Mouse (Mus musculus): ENCODE measurements around the gene Elovl6. TPM values are rescaled to one million over a fixed set of nuclear protein-coding genes. Genes with fewer than 3 reads are reported as not detected.

Gene Elovl6
- polyA plus RNA-seq, 1 experiment from 2014 or later = 20.9 TPM

GRCm38 (mm10) chr3:129640211-129641000, 108.3 kb downstream of the Elovl6 start:
- no peak overlapping the region for H3K27ac ChIP-seq (ENCODE audit: low read depth, low read length)
- no peak overlapping the region for H3K4me2 ChIP-seq
- no peak; the same call in 1 of the 2 replicates for ATAC-seq (replicated peaks; ENCODE audit: insufficient number of reproducible peaks, low FRiP score, low TSS enrichment)
- WGBS (ENCODE audit: insufficient replicate concordance) = 71% methylated on average over 10 of the region's 10 CpGs
- no peaks in the 10 kb centered on the region for H3K27me3 ChIP-seq (ENCODE audit: control insufficient read depth, insufficient read depth, low read length)
- no peaks in the 10 kb centered on the region for H3K4me1 ChIP-seq (ENCODE audit: control insufficient read depth, insufficient read depth, low read length)
- no peaks in the 10 kb centered on the region for H3K9me3 ChIP-seq (replicated peaks; ENCODE audit: control insufficient read depth, low read length)
- no peaks in the 10 kb centered on the region for H3K36me3 ChIP-seq (ENCODE audit: control insufficient read depth, insufficient read depth, low read length)
- H3K9ac ChIP-seq (ENCODE audit: low read depth, low read length) = no peak overlapping the region
- H3K4me3 ChIP-seq (ENCODE audit: low read depth, low read length) = no peak overlapping the region

GRCm38 (mm10) chr3:129641621-129642020, 109.5 kb downstream of the Elovl6 start:
- Histone ChIP-seq H3K36me3 (ENCODE audit: control insufficient read depth, insufficient read depth, low read length) (no peaks in the 10 kb centered on the region), H3K9me3 (replicated peaks; ENCODE audit: control insufficient read depth, low read length) (no peaks in the 10 kb centered on the region), H3K27me3 (ENCODE audit: control insufficient read depth, insufficient read depth, low read length) (no peaks in the 10 kb centered on the region), H3K9ac (ENCODE audit: low read depth, low read length) (no peak overlapping the region), H3K4me2 (no peak overlapping the region), H3K27ac (ENCODE audit: low read depth, low read length) (no peak overlapping the region), H3K4me1 (ENCODE audit: control insufficient read depth, insufficient read depth, low read length) (no peaks in the 10 kb centered on the region), H3K4me3 (ENCODE audit: low read depth, low read length) (no peak overlapping the region)
- no peak for ATAC-seq (replicated peaks; ENCODE audit: insufficient number of reproducible peaks, low FRiP score, low TSS enrichment)
- WGBS (ENCODE audit: insufficient replicate concordance) = 87% methylated on average over 7 of the region's 7 CpGs

DNA sequence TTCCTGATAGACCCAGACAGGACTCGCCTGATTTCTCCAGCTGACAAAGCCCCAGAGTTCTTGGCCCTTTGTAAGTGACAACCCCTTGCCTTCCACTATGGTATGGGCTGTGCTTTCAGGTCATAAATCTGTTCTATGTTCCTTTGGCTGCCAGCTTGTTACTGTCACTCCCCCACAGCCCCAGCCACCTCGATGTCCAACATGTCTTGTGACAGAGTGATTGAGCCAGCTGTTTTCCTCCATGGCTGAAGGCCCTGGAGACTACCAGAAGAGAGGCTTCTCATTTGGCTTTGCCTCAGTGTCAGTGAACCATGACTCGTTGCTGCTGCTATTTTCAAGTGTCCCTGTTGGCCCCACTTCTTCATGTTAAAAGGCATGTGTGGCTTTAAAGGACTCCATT, 113.3 kb downstream of the Elovl6 start:
- Histone ChIP-seq H3K27me3 (ENCODE audit: control insufficient read depth, insufficient read depth, low read length) (no peaks in the 10 kb centered on the region), H3K27ac (ENCODE audit: low read depth, low read length) (no peak overlapping the region), H3K9me3 (replicated peaks; ENCODE audit: control insufficient read depth, low read length) (no peaks in the 10 kb centered on the region), H3K36me3 (ENCODE audit: control insufficient read depth, insufficient read depth, low read length) (no peaks in the 10 kb centered on the region), H3K4me2 (no peak overlapping the region), H3K4me1 (ENCODE audit: control insufficient read depth, insufficient read depth, low read length) (no peaks in the 10 kb centered on the region), H3K4me3 (ENCODE audit: low read depth, low read length) (no peak overlapping the region), H3K9ac (ENCODE audit: low read depth, low read length) (no peak overlapping the region)
- no peak for ATAC-seq (replicated peaks; ENCODE audit: insufficient number of reproducible peaks, low FRiP score, low TSS enrichment)
- whole genome bisulfite sequencing (ENCODE audit: insufficient replicate concordance) = 58% methylated on average over 3 of the region's 3 CpGs

DNA sequence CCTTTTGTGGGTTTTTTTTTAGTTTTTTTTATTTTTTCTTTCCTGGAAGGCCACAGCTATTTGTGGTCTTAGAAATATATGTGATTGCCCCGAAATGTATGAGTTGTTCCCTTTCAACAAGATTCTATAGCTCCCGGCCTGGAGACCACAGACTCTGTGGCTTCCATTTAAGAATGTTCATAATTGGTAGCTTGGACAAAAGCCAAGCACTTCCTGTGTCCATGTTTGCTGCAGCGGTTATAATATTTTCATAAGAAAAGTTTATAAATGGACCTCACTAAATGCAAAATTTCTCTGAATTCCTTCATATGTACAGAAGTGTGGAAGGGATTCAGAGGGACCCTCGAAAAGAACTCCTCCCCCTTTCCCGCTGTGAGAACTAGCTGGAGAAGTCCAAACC, 114.6 kb downstream of the Elovl6 start:
- no peaks in the 10 kb centered on the region for H3K9me3 ChIP-seq (replicated peaks; ENCODE audit: control insufficient read depth, low read length)
- H3K9ac ChIP-seq (ENCODE audit: low read depth, low read length) = no peak overlapping the region
- no peak overlapping the region for H3K4me3 ChIP-seq (ENCODE audit: low read depth, low read length)
- no peak overlapping the region for H3K27ac ChIP-seq (ENCODE audit: low read depth, low read length)
- no peaks in the 10 kb centered on the region for H3K27me3 ChIP-seq (ENCODE audit: control insufficient read depth, insufficient read depth, low read length)
- H3K4me1 ChIP-seq (ENCODE audit: control insufficient read depth, insufficient read depth, low read length) = no peaks in the 10 kb centered on the region
- no peak overlapping the region for H3K4me2 ChIP-seq
- no peak for ATAC-seq (replicated peaks; ENCODE audit: insufficient number of reproducible peaks, low FRiP score, low TSS enrichment)
- H3K36me3 ChIP-seq (ENCODE audit: control insufficient read depth, insufficient read depth, low read length) = no peaks in the 10 kb centered on the region
- 84% methylated on average over 5 of the region's 5 CpGs for WGBS (ENCODE audit: insufficient replicate concordance)

GRCm38 (mm10) chr3:129647312-129647711, 115.2 kb downstream of the Elovl6 start:
- no peaks in the 10 kb centered on the region for H3K4me1 ChIP-seq (ENCODE audit: control insufficient read depth, insufficient read depth, low read length)
- ATAC-seq (replicated peaks; ENCODE audit: insufficient number of reproducible peaks, low FRiP score, low TSS enrichment) = no peak
- no peak overlapping the region for H3K27ac ChIP-seq (ENCODE audit: low read depth, low read length)
- H3K4me2 ChIP-seq = no peak overlapping the region
- H3K36me3 ChIP-seq (ENCODE audit: control insufficient read depth, insufficient read depth, low read length) = no peaks in the 10 kb centered on the region
- WGBS (ENCODE audit: insufficient replicate concordance) = 91% methylated on average over 10 of the region's 10 CpGs
- no peaks in the 10 kb centered on the region for H3K27me3 ChIP-seq (ENCODE audit: control insufficient read depth, insufficient read depth, low read length)
- H3K4me3 ChIP-seq (ENCODE audit: low read depth, low read length) = no peak overlapping the region
- no peak overlapping the region for H3K9ac ChIP-seq (ENCODE audit: low read depth, low read length)
- H3K9me3 ChIP-seq (replicated peaks; ENCODE audit: control insufficient read depth, low read length) = no peaks in the 10 kb centered on the region

- 71% methylated on average over 5 of the region's 5 CpGs for WGBS (ENCODE audit: insufficient replicate concordance)
Observed at GRCm38 (mm10) chr3:129648598-129648997, 116.4 kb downstream of the Elovl6 start.

GRCm38 (mm10) chr3:129649586-129650292, 117.6 kb downstream of the Elovl6 start:
- Histone ChIP-seq H3K27ac (ENCODE audit: low read depth, low read length) (no peak overlapping the region), H3K9ac (ENCODE audit: low read depth, low read length) (no peak overlapping the region), H3K27me3 (ENCODE audit: control insufficient read depth, insufficient read depth, low read length) (no peaks in the 10 kb centered on the region), H3K4me1 (ENCODE audit: control insufficient read depth, insufficient read depth, low read length) (no peaks in the 10 kb centered on the region), H3K9me3 (replicated peaks; ENCODE audit: control insufficient read depth, low read length) (no peaks in the 10 kb centered on the region), H3K36me3 (ENCODE audit: control insufficient read depth, insufficient read depth, low read length) (no peaks in the 10 kb centered on the region), H3K4me2 (no peak overlapping the region), H3K4me3 (ENCODE audit: low read depth, low read length) (no peak overlapping the region)
- 68% methylated on average over 8 of the region's 8 CpGs for WGBS (ENCODE audit: insufficient replicate concordance)
- no peak for ATAC-seq (replicated peaks; ENCODE audit: insufficient number of reproducible peaks, low FRiP score, low TSS enrichment)

More at GRCm38 (mm10) chr3:129648598-129648997, 116.4 kb downstream of the Elovl6 start:
- Histone ChIP-seq H3K27ac (ENCODE audit: low read depth, low read length) (no peak overlapping the region), H3K27me3 (ENCODE audit: control insufficient read depth, insufficient read depth, low read length) (no peaks in the 10 kb centered on the region), H3K9ac (ENCODE audit: low read depth, low read length) (no peak overlapping the region), H3K9me3 (replicated peaks; ENCODE audit: control insufficient read depth, low read length) (no peaks in the 10 kb centered on the region), H3K4me2 (no peak overlapping the region), H3K36me3 (ENCODE audit: control insufficient read depth, insufficient read depth, low read length) (no peaks in the 10 kb centered on the region), H3K4me3 (ENCODE audit: low read depth, low read length) (no peak overlapping the region), H3K4me1 (ENCODE audit: control insufficient read depth, insufficient read depth, low read length) (no peaks in the 10 kb centered on the region)
- no peak for ATAC-seq (replicated peaks; ENCODE audit: insufficient number of reproducible peaks, low FRiP score, low TSS enrichment)

- H3K27ac ChIP-seq (ENCODE audit: low read depth, low read length) = no peak overlapping the region
- H3K36me3 ChIP-seq (ENCODE audit: control insufficient read depth, insufficient read depth, low read length) = no peaks in the 10 kb centered on the region
- H3K4me2 ChIP-seq = no peak overlapping the region
- no peaks in the 10 kb centered on the region for H3K27me3 ChIP-seq (ENCODE audit: control insufficient read depth, insufficient read depth, low read length)
- H3K4me1 ChIP-seq (ENCODE audit: control insufficient read depth, insufficient read depth, low read length) = no peaks in the 10 kb centered on the region
- no peaks in the 10 kb centered on the region for H3K9me3 ChIP-seq (replicated peaks; ENCODE audit: control insufficient read depth, low read length)
- no peak overlapping the region for H3K9ac ChIP-seq (ENCODE audit: low read depth, low read length)
- no peak for ATAC-seq (replicated peaks; ENCODE audit: insufficient number of reproducible peaks, low FRiP score, low TSS enrichment)
- no peak overlapping the region for H3K4me3 ChIP-seq (ENCODE audit: low read depth, low read length)
Observed at GRCm38 (mm10) chr3:129650293-129650612, 118.1 kb downstream of the Elovl6 start.

- ATAC-seq (replicated peaks; ENCODE audit: insufficient number of reproducible peaks, low FRiP score, low TSS enrichment) = no peak
- Histone ChIP-seq H3K27me3 (ENCODE audit: control insufficient read depth, insufficient read depth, low read length) (no peaks in the 10 kb centered on the region), H3K9ac (ENCODE audit: low read depth, low read length) (no peak overlapping the region), H3K4me3 (ENCODE audit: low read depth, low read length) (no peak overlapping the region), H3K4me1 (ENCODE audit: control insufficient read depth, insufficient read depth, low read length) (no peaks in the 10 kb centered on the region), H3K9me3 (replicated peaks; ENCODE audit: control insufficient read depth, low read length) (no peaks in the 10 kb centered on the region), H3K36me3 (ENCODE audit: control insufficient read depth, insufficient read depth, low read length) (no peaks in the 10 kb centered on the region), H3K4me2 (no peak overlapping the region), H3K27ac (ENCODE audit: low read depth, low read length) (no peak overlapping the region)
- WGBS (ENCODE audit: insufficient replicate concordance) = 46% methylated on average over 1 of the region's 1 CpGs
Observed at GRCm38 (mm10) chr3:129650931-129651330, 118.8 kb downstream of the Elovl6 start.
